Mouse (Mus musculus) B cell, adult (primary cell): ENCODE results near the gene Naaa. TPM values are rescaled to one million over a fixed set of nuclear protein-coding genes. Genes with fewer than 3 reads are reported as not detected.

Experiments used
- total RNA-seq: library from RNA; stranded (reverse); gene quantifications from 4 replicates; pipeline ENCODE4 v1.2.4, GENCODE M21; 2023; ENCODE audit not compliant: inconsistent age

Naaa gene
- 32.3 to 43.0 TPM (median 36.6 TPM) in 4 replicates for total RNA-seq

DNA sequence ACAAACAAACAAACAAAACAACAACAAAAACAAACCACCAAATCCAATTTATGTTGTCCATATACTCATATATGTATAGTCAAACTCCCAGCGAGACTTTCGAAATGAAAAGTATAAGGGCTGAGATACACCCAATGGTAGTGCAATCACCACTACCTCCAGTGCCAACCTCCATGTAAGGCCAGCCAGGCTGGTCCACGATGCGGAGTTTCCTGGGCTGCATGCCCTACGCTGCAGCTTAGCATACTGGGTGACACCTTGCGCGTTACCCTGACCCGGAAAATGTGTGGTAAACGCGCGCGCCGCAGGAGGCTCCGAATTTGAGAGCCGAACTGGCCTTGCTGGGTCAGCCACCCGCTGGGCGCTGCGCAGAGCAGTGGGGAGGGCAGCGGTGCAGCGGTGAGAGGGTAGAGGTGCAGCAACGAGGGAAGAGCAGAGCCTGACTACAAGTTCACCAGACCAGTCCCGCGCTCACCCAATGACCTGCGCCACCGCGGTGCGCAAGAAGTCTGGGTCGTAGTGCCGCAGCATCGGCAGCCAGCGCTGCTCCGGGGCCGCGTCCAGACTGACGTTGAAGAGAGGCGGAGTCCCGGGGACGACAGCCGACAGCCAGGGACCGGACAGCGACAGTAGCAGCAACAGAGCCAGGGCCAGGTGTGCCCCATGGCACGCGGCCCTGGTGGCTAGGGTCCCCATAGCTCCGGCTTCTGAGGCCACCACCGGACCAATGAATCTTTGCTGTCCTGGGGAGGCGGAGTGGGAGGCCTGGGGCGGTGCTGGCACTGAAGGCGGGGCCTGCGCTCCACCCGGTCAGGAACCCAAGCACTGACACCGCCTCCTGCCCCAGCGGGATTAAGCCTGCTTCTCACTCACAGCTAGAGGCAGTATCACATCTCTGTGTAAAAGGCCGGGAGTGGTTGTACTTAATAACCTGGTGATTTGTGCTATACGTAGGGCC lies at the start of gene Naaa:
Naaa (minus strand) TSS at position 734 of the 958 bp plus-strand sequence.

DNA sequence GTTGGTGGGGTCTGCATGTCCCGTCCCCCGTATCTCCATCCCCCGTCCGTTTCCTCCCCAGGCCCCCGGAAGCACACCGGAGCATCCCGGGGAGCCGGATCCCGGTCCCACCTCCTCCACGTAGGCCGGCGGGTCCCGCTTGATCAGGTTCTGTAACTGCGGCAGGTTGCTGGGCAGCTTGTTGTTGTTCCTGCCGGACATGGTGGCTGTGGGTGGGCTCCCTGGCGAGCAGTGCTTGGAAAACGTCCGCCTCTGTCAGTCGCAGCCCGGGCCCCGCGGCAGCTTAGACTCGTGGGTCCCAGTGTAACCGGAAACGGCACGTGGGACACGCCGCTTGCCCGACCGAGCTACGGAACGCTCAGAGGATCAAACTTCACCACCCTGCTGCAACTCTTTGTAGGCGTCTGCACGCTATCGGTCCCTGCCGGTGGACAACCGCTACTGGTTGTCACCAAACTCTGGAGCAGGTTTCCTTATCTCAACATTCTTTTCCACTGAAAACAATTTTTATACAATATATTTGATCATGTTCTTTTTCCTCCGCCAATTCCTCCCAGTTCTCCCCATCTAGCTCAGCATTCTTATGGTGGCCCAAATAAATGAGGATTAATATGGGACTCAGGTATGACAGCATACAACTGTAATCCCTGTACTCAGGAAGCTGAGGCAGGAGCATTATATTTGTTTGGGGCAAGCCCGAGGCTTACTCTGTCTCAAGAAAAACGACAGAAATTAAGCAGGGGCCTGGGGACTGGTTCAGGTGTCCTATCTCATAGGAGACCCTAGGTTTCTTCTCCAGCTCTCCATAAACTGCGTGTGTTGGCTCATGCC lies 31.9 kb upstream of the Naaa start, which contains the start of gene Sdad1:
Sdad1 (minus strand) TSS at position 799 of the 831 bp plus-strand sequence.

DNA sequence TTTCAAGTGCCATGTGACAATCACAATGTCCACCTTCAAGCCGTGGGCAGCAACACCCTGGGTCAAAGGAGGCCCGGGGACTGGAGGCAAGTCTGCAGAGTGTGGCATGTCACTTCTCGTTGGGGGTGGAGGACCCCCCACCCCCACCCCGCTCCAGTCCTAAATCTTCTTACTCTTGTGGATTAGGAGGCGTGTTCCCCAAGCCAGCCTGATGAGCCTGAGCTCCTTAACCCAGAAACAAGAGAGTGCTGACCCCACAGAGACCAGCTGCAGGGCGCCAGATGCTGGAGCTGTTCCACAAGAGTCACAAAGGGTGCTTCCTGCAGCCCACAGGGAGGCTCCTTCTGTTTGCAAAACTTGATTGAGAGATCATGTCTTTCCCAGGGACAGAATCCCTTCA lies 21.8 kb downstream of the Naaa start, which contains the start of gene Ppef2:
Ppef2 (minus strand) TSS at position 61 of the 400 bp plus-strand sequence.

DNA sequence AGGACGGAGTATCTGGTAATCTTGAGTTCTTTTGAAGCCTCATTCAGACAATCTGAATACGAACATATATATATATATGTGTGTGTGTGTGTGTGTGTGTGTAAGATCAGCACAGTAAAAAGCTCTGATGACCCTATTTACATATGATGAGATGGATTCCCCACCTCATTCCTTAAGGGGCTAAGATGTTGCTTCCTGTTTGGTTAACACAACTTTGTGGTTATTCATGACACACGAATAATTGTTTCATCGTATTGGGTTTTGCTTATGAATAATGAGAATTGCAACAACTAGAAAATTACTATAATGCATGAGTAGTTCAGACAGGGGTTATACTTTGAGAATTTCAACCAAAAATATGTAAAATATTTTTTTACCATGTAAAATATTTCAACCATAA lies 62.7 kb downstream of the Naaa start, which contains the start of gene U90926:
U90926 (minus strand) TSS at position 101 of the 400 bp plus-strand sequence.

Other genes starting within 250 kb of the Naaa start
- 0.64 to 1.0 TPM (median 0.85 TPM) in 4 replicates for gene Cdkl2, start 234.3 kb downstream of the Naaa start, total RNA-seq
- gene G3bp2, start 194.5 kb downstream of the Naaa start, total RNA-seq = 106 to 116 TPM (median 107 TPM) in 4 replicates
- 63.1 to 69.4 TPM (median 64.3 TPM) in 4 replicates for gene Uso1, start 140.2 kb downstream of the Naaa start, total RNA-seq
- not detected in 4 replicates for gene U90926, start 62.8 kb downstream of the Naaa start, total RNA-seq
- 0.48 to 0.99 TPM (median 0.70 TPM) in 4 replicates for gene Ppef2, start 21.9 kb downstream of the Naaa start, total RNA-seq
- gene Sdad1, start 32.3 kb upstream of the Naaa start, total RNA-seq = 97.9 to 108 TPM (median 105 TPM) in 4 replicates
- 0.35 to 0.66 TPM (median 0.39 TPM) in 3 of 4 replicates, not detected in the other for gene Cxcl9, start 49.9 kb upstream of the Naaa start, total RNA-seq
- gene Art3, start 53.7 kb upstream of the Naaa start, total RNA-seq = 0.86 to 1.8 TPM in 2 of 4 replicates, not detected in the others
- gene Cxcl10, start 70.7 kb upstream of the Naaa start, total RNA-seq = 0.22 to 1.3 TPM (median 0.75 TPM) in 4 replicates
- 45.6 to 60.6 TPM (median 57.7 TPM) in 4 replicates for gene Nup54, start 157.0 kb upstream of the Naaa start, total RNA-seq
- 28.1 to 30.1 TPM (median 28.5 TPM) in 4 replicates for gene Scarb2, start 228.7 kb upstream of the Naaa start, total RNA-seq